Mouse (Mus musculus): ENCODE measurements around the gene Gdnf. TPM values are rescaled to one million over a fixed set of nuclear protein-coding genes. Genes with fewer than 3 reads are reported as not detected.

Gdnf gene
- 0.04 and 0.46 TPM in 2 replicates for polyA plus RNA-seq (2012; rRNA removed)

GRCm38 (mm10) chr15:7810556-7811252 lies at the start of gene Gdnf:
Gene Gdnf, plus strand, starts transcription at chr15:7810846.
- H3K4me3 ChIP-seq (ENCODE audit: insufficient read depth, low read length): peak within 1 kb of the TSS; percentile 14
- H3K4me1 ChIP-seq (ENCODE audit: control insufficient read depth, insufficient read depth, low read length): no peaks in the 10 kb centered on the region
- TF ChIP-seq POLR2A (IDR thresholded peaks at IDR 0.05; ENCODE audit: extremely low read depth, insufficient read depth, low read length): no peak
- no peak within 1 kb of the TSS for H3K27ac ChIP-seq (ENCODE audit: insufficient read depth, low read length)

- Histone ChIP-seq H3K4me1 (ENCODE audit: control insufficient read depth, insufficient read depth, low read length) (no peaks in the 10 kb centered on the region), H3K4me3 (ENCODE audit: insufficient read depth, low read length) (no peak overlapping the region), H3K27ac (ENCODE audit: insufficient read depth, low read length) (no peak overlapping the region)
- TF ChIP-seq CTCF (IDR thresholded peaks at IDR 0.05; ENCODE audit: extremely low read depth, insufficient read depth, low read length) (no peak), POLR2A (IDR thresholded peaks at IDR 0.05; ENCODE audit: extremely low read depth, insufficient read depth, low read length) (no peak)
Measured at GRCm38 (mm10) chr15:7767166-7767565, 43.5 kb upstream of the Gdnf start.

GRCm38 (mm10) chr15:7772983-7773382 lies 37.7 kb upstream of the Gdnf start:
- H3K27ac ChIP-seq (ENCODE audit: insufficient read depth, low read length): no peak overlapping the region
- H3K4me1 ChIP-seq (ENCODE audit: control insufficient read depth, insufficient read depth, low read length): no peaks in the 10 kb centered on the region
- no peak overlapping the region for H3K4me3 ChIP-seq (ENCODE audit: insufficient read depth, low read length)
- TF ChIP-seq POLR2A (IDR thresholded peaks at IDR 0.05; ENCODE audit: extremely low read depth, insufficient read depth, low read length): no peak
- no peak for TF ChIP-seq CTCF (IDR thresholded peaks at IDR 0.05; ENCODE audit: extremely low read depth, insufficient read depth, low read length)

- H3K4me3 ChIP-seq (ENCODE audit: insufficient read depth, low read length): no peak overlapping the region
- H3K27ac ChIP-seq (ENCODE audit: insufficient read depth, low read length): no peak overlapping the region
- H3K4me1 ChIP-seq (ENCODE audit: control insufficient read depth, insufficient read depth, low read length): no peaks in the 10 kb centered on the region
- TF ChIP-seq POLR2A (IDR thresholded peaks at IDR 0.05; ENCODE audit: extremely low read depth, insufficient read depth, low read length) (no peak), CTCF (IDR thresholded peaks at IDR 0.05; ENCODE audit: extremely low read depth, insufficient read depth, low read length) (no peak)
Measured at GRCm38 (mm10) chr15:7781517-7781916, 29.1 kb upstream of the Gdnf start.

- Histone ChIP-seq H3K4me3 (ENCODE audit: insufficient read depth, low read length) (0 out of 2 replicates have a peak overlapping the region, but pooled peaks have one; percentile 14), H3K27ac (ENCODE audit: insufficient read depth, low read length) (no peak overlapping the region), H3K4me1 (ENCODE audit: control insufficient read depth, insufficient read depth, low read length) (no peaks in the 10 kb centered on the region)
- TF ChIP-seq POLR2A (IDR thresholded peaks at IDR 0.05; ENCODE audit: extremely low read depth, insufficient read depth, low read length): no peak
- no peak for TF ChIP-seq CTCF (IDR thresholded peaks at IDR 0.05; ENCODE audit: extremely low read depth, insufficient read depth, low read length)
Measured at GRCm38 (mm10) chr15:7809841-7810391, 730 bp upstream of the Gdnf start.

- Histone ChIP-seq H3K4me3 (ENCODE audit: insufficient read depth, low read length) (peak overlapping the region; percentile 14; the same call in 1 of the 2 replicates), H3K27ac (ENCODE audit: insufficient read depth, low read length) (no peak overlapping the region), H3K4me1 (ENCODE audit: control insufficient read depth, insufficient read depth, low read length) (no peaks in the 10 kb centered on the region)
- TF ChIP-seq POLR2A (IDR thresholded peaks at IDR 0.05; ENCODE audit: extremely low read depth, insufficient read depth, low read length) (no peak), CTCF (IDR thresholded peaks at IDR 0.05; ENCODE audit: extremely low read depth, insufficient read depth, low read length) (no peak)
Measured at GRCm38 (mm10) chr15:7811253-7811625, 593 bp downstream of the Gdnf start.

GRCm38 (mm10) chr15:7811856-7812733 lies 1.4 kb downstream of the Gdnf start:
- Histone ChIP-seq H3K27ac (ENCODE audit: insufficient read depth, low read length) (no peak overlapping the region), H3K4me1 (ENCODE audit: control insufficient read depth, insufficient read depth, low read length) (no peaks in the 10 kb centered on the region), H3K4me3 (ENCODE audit: insufficient read depth, low read length) (no peak overlapping the region; the same call in 1 of the 2 replicates)
- TF ChIP-seq POLR2A (IDR thresholded peaks at IDR 0.05; ENCODE audit: extremely low read depth, insufficient read depth, low read length) (no peak), CTCF (IDR thresholded peaks at IDR 0.05; ENCODE audit: extremely low read depth, insufficient read depth, low read length) (no peak)

GRCm38 (mm10) chr15:7812872-7813530 lies 2.4 kb downstream of the Gdnf start:
- no peaks in the 10 kb centered on the region for H3K4me1 ChIP-seq (ENCODE audit: control insufficient read depth, insufficient read depth, low read length)
- peak overlapping the region; percentile 38 for H3K4me3 ChIP-seq (ENCODE audit: insufficient read depth, low read length)
- TF ChIP-seq CTCF (IDR thresholded peaks at IDR 0.05; ENCODE audit: extremely low read depth, insufficient read depth, low read length): peak; percentile 49
- TF ChIP-seq POLR2A (IDR thresholded peaks at IDR 0.05; ENCODE audit: extremely low read depth, insufficient read depth, low read length): no peak
- H3K27ac ChIP-seq (ENCODE audit: insufficient read depth, low read length): no peak overlapping the region
